Mouse (Mus musculus): ENCODE data around the gene Rgsl1. TPM values are rescaled to one million over a fixed set of nuclear protein-coding genes. Genes with fewer than 3 reads are reported as not detected.
A peak's percentile ranks its signal among the peaks of the same experiment; 100 is the strongest.
"Not testable (repeated sequence)": the region's sequence is repeated elsewhere in the genome, so short reads cannot be mapped to it uniquely, and the experiment has no call there.

Gene Rgsl1
- total RNA-seq, 2 experiments from 2014 or later = 0.81 to 1.1 TPM

GRCm38 (mm10) chr1:153785608-153786007 is 58.3 kb downstream of the Rgsl1 start:
- intact Hi-C loops (cut with DNase I) = no loop called here
- no peak for DNase-seq (ENCODE audit: extremely low spot score in 1 of 2, low spot score in 2 of 2)

GRCm38 (mm10) chr1:153783339-153783738 is 60.6 kb downstream of the Rgsl1 start:
- intact Hi-C loops (cut with DNase I) = no loop called here

GRCm38 (mm10) chr1:153778205-153778604 is 65.7 kb downstream of the Rgsl1 start:
- no peak for DNase-seq (ENCODE audit: extremely low spot score in 1 of 2, low spot score in 2 of 2)

More at GRCm38 (mm10) chr1:153783339-153783738, 60.6 kb downstream of the Rgsl1 start:
- no peak for DNase-seq (ENCODE audit: extremely low spot score in 1 of 2, low spot score in 2 of 2)

GRCm38 (mm10) chr1:153776257-153776656 is 67.7 kb downstream of the Rgsl1 start:
- intact Hi-C loops (cut with DNase I) = no loop called here
- DNase-seq (ENCODE audit: extremely low spot score in 1 of 2, low spot score in 2 of 2) = no peak

More at GRCm38 (mm10) chr1:153778205-153778604, 65.7 kb downstream of the Rgsl1 start:
- intact Hi-C loops (cut with DNase I) = no loop called here

GRCm38 (mm10) chr1:153775174-153775573 is 68.8 kb downstream of the Rgsl1 start:
- DNase-seq (ENCODE audit: extremely low spot score in 1 of 2, low spot score in 2 of 2) = no peak
- intact Hi-C loops (cut with DNase I) = no loop called here

- DNase-seq (ENCODE audit: extremely low spot score in 1 of 2, low spot score in 2 of 2) = no peak
- intact Hi-C loops (cut with DNase I) = no loop called here
These were observed 73.2 kb downstream of the Rgsl1 start for GRCm38 (mm10) chr1:153770776-153771167.

- intact Hi-C loops (cut with DNase I) = no loop called here
- DNase-seq (ENCODE audit: extremely low spot score in 1 of 2, low spot score in 2 of 2) = no peak
These were observed 73.8 kb downstream of the Rgsl1 start for GRCm38 (mm10) chr1:153769998-153770775.

GRCm38 (mm10) chr1:153769571-153769970 is 74.4 kb downstream of the Rgsl1 start:
- DNase-seq (ENCODE audit: extremely low spot score in 1 of 2, low spot score in 2 of 2); intact Hi-C loops (cut with DNase I): not testable (repeated sequence)

GRCm38 (mm10) chr1:153768465-153768864 is 75.5 kb downstream of the Rgsl1 start:
- intact Hi-C loops (cut with DNase I) = no loop called here
- DNase-seq (ENCODE audit: extremely low spot score in 1 of 2, low spot score in 2 of 2) = no peak

- DNase-seq (ENCODE audit: extremely low spot score in 1 of 2, low spot score in 2 of 2) = no peak
- intact Hi-C loops (cut with DNase I) = no loop called here
These were observed 76.7 kb downstream of the Rgsl1 start for GRCm38 (mm10) chr1:153767281-153767680.

GRCm38 (mm10) chr1:153766298-153766697 is 77.6 kb downstream of the Rgsl1 start:
- intact Hi-C loops (cut with DNase I) = no loop called here

GRCm38 (mm10) chr1:153764136-153764535 is 79.8 kb downstream of the Rgsl1 start:
- DNase-seq (ENCODE audit: extremely low spot score in 1 of 2, low spot score in 2 of 2) = no peak
- intact Hi-C loops (cut with DNase I) = no loop called here

More at GRCm38 (mm10) chr1:153766298-153766697, 77.6 kb downstream of the Rgsl1 start:
- DNase-seq (ENCODE audit: extremely low spot score in 1 of 2, low spot score in 2 of 2) = no peak

- intact Hi-C loops (cut with DNase I) = loop anchor here (5.0 kb wide), 1 partner anchor 53 kb away; no protein-coding TSS in a partner anchor
- no peak for DNase-seq (ENCODE audit: extremely low spot score in 1 of 2, low spot score in 2 of 2)
These were observed 90.0 kb downstream of the Rgsl1 start for GRCm38 (mm10) chr1:153753725-153754464.

- intact Hi-C loops (cut with DNase I) = loop anchor here (5.0 kb wide), 1 partner anchor 55 kb away; no protein-coding TSS in a partner anchor
- DNase-seq (ENCODE audit: extremely low spot score in 1 of 2, low spot score in 2 of 2) = no peak
These were observed 91.4 kb downstream of the Rgsl1 start for GRCm38 (mm10) chr1:153752521-153752920.

GRCm38 (mm10) chr1:153751763-153752301 is 92.1 kb downstream of the Rgsl1 start:
- DNase-seq (ENCODE audit: extremely low spot score in 1 of 2, low spot score in 2 of 2) = peak in 1 of 2 experiments; percentile 28
- intact Hi-C loops (cut with DNase I) = loop anchor here (5.0 kb wide), 1 partner anchor 55 kb away; no protein-coding TSS in a partner anchor

GRCm38 (mm10) chr1:153750054-153750453 is 93.9 kb downstream of the Rgsl1 start:
- no peak for DNase-seq (ENCODE audit: extremely low spot score in 1 of 2, low spot score in 2 of 2)
- intact Hi-C loops (cut with DNase I) = loop anchor here (5.0 kb wide), 1 partner anchor 57 kb away; no protein-coding TSS in a partner anchor

GRCm38 (mm10) chr1:153749211-153749801 is 94.6 kb downstream of the Rgsl1 start, which contains the start of gene Rnasel:
Gene Rnasel, plus strand, starts transcription at chr1:153749426.
- intact Hi-C loops (cut with DNase I) = loop anchor here (5.0 kb wide), 2 partner anchors 98 to 433 kb away; no protein-coding TSS in a partner anchor
- peak; percentile 60 to 67 for DNase-seq (ENCODE audit: extremely low spot score in 1 of 2, low spot score in 2 of 2)

GRCm38 (mm10) chr1:153748549-153748948 is 95.4 kb downstream of the Rgsl1 start:
- peak in 1 of 2 experiments; percentile 74 for DNase-seq (ENCODE audit: extremely low spot score in 1 of 2, low spot score in 2 of 2)

More at GRCm38 (mm10) chr1:153748549-153748948, 95.4 kb downstream of the Rgsl1 start:
- intact Hi-C loops (cut with DNase I) = loop anchor here (5.0 kb wide), 2 partner anchors 99 to 434 kb away; no protein-coding TSS in a partner anchor
